Mouse (Mus musculus) C2C12 (cell line): Measurements from ENCODE around the gene Unc93a.
"Not testable (repeated sequence)": the region's sequence is repeated elsewhere in the genome, so short reads cannot be mapped to it uniquely, and the experiment has no call there.

ENCODE experiments used
- CEBPB ChIP-seq: IDR thresholded peaks from one replicate; pipeline ENCODE4 v1.6.1; 2011; ENCODE audit warnings: low read depth, mild to moderate bottlenecking, control low read depth, moderate library complexity
- CTCF ChIP-seq: IDR thresholded peaks from one replicate; pipeline ENCODE4 v1.5.1; 2011; ENCODE audit not compliant: control insufficient read depth, insufficient read depth, insufficient read length
- MAX ChIP-seq: IDR thresholded peaks from one replicate; pipeline ENCODE4 v1.6.1; 2011; ENCODE audit warnings: mild to moderate bottlenecking, control low read depth
- MYOD1 ChIP-seq: IDR thresholded peaks from one replicate; pipeline ENCODE4 v1.6.1; 2011; ENCODE audit warnings: low read depth; ENCODE audit not compliant: control insufficient read depth, insufficient read length
- USF1 ChIP-seq: IDR thresholded peaks from one replicate; pipeline ENCODE4 v1.6.1; 2011; ENCODE audit warnings: low read depth, mild to moderate bottlenecking, control low read depth, moderate library complexity

- TF ChIP-seq CTCF, CEBPB, MYOD1, MAX, USF1: not testable (repeated sequence)
Measured at GRCm38 (mm10) chr17:13135356-13135755, 3.7 kb upstream of the Unc93a start.
